Mouse (Mus musculus): ENCODE measurements around the gene Gsn. TPM values are rescaled to one million over a fixed set of nuclear protein-coding genes. Genes with fewer than 3 reads are reported as not detected.

Gene Gsn
- polyA plus RNA-seq, 1 experiment from 2014 or later: 52.5 TPM

DNA sequence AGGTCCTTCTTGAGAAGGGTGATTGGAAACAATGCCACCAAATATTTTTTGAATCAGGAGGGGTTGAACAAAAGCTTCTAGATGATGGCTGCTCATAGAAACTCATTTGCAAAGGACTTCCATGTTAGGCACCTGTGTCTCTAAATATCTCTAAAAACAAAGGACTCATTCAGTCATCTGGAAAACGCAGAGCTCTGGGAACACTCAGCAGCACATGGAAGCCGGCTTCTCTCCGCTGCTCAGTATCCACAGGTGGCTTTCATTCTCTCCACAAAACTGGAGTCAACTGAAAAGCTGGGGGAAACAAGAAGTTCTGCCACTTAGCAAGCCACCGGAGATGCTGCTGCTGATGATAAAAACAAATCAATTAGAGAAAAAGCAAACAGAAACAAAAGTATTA, 28.0 kb upstream of the Gsn start:
- Histone ChIP-seq H3K4me3 (no peak overlapping the region), H3K4me1 (peaks cover 30% of the 10 kb centered on the region), H3K27me3 (ENCODE audit: insufficient read depth, poor library complexity, severe bottlenecking) (no peaks in the 10 kb centered on the region), H3K27ac (no peak overlapping the region), H3K9me3 (no peaks in the 10 kb centered on the region), H3K36me3 (no peaks in the 10 kb centered on the region)
- WGBS: 55% methylated on average over 4 of the region's 4 CpGs
- DNase-seq (ENCODE audit: low spot score): no peak

DNA sequence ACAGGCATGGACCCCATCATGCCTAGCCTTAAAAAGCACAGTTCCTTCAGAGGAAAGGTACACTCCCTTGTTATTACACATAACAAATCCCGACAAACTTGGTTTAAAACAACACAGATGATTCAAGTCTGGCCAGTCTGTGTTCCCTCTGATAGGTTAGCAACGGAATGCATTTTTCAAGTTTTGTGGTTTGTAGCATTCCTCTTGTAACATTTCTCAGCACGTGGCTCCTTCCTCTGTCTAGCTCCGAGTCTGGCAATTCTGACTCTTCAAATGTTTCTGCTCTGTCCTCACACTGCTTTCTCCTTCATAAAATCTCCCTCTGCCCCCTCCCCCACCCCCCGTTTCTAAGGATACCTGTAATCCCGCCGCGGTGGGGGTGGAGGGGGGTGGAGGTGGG, 26.0 kb upstream of the Gsn start:
- no peak overlapping the region for H3K27ac ChIP-seq
- H3K4me1 ChIP-seq: peaks cover 44% of the 10 kb centered on the region
- H3K36me3 ChIP-seq: no peaks in the 10 kb centered on the region
- no peaks in the 10 kb centered on the region for H3K9me3 ChIP-seq
- DNase-seq (ENCODE audit: low spot score): no peak
- no peaks in the 10 kb centered on the region for H3K27me3 ChIP-seq (ENCODE audit: insufficient read depth, poor library complexity, severe bottlenecking)
- H3K4me3 ChIP-seq: peak overlapping the region; percentile 12; the same call in 1 of the 2 replicates
- WGBS: 25% methylated on average over 8 of the region's 8 CpGs

DNA sequence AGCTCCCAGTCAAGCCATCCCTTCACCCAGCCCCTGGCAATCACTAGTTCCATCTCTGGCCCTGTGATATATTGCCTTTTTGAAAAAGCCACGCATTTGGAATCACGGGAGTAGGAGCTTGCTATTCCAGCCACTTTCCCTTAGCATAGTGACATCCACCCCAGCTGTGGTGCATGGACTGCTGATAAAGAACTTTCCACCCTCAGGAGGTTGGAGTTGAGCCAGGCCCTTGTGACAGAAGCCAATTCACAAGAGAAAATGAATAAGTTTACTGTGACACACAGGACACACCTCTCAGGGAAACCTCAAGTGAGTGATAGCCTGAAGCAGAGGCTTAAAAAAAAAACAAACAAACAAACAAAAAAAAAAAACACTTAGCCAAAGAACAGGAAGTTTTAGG, 24.3 kb upstream of the Gsn start:
- H3K27ac ChIP-seq: no peak overlapping the region
- H3K4me1 ChIP-seq: peaks cover 44% of the 10 kb centered on the region
- 31% methylated on average over 2 of the region's 2 CpGs for WGBS
- H3K36me3 ChIP-seq: no peaks in the 10 kb centered on the region
- no peak for DNase-seq (ENCODE audit: low spot score)
- no peak overlapping the region for H3K4me3 ChIP-seq
- no peaks in the 10 kb centered on the region for H3K27me3 ChIP-seq (ENCODE audit: insufficient read depth, poor library complexity, severe bottlenecking)
- H3K9me3 ChIP-seq: no peaks in the 10 kb centered on the region

DNA sequence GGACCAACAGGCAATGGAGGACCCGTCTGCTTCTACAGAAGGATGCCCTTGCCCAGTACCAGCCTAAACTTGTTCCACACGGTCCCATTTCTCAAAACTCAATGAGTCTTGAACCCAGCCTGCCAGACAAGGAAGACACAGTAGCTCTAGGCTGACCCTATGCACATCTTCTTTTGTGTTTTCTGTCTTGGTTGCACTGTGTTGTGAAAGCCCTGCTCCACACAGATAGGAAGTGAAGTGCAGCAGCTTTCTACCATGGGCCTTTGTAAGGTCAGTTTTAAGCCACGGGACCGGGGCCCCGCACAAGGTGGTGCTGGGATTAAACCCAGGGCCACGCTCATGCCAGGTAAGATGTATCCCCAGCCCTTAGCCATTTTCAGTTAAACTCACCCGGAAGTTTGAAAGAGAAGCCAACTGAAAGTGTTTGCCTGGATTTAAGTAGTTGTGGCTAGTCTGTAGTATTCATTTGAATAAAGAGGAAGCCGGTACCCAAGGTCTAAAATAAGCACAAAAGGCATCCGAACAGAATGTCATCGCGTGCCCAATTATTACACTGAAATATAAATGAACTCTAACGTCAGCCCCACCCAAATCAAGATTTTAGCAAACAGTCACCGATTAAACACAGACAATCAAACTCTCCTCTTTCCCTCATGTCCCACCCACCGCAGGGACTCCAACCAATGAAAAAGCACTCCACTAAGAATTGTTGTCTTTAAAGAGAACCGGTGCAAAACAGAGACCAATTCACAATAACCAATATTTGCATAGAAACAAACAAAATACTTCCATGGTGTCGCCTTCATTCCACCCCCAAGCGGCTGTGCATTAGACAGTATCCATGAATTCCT, 23.4 kb upstream of the Gsn start:
- H3K4me1 ChIP-seq: peaks cover 44% of the 10 kb centered on the region
- H3K27me3 ChIP-seq (ENCODE audit: insufficient read depth, poor library complexity, severe bottlenecking): no peaks in the 10 kb centered on the region
- 58% methylated on average over 17 of the region's 17 CpGs for WGBS
- H3K4me3 ChIP-seq: no peak overlapping the region
- no peaks in the 10 kb centered on the region for H3K36me3 ChIP-seq
- DNase-seq (ENCODE audit: low spot score): no peak
- H3K27ac ChIP-seq: peak overlapping the region; percentile 38; the same call in 1 of the 2 replicates
- H3K9me3 ChIP-seq: no peaks in the 10 kb centered on the region

DNA sequence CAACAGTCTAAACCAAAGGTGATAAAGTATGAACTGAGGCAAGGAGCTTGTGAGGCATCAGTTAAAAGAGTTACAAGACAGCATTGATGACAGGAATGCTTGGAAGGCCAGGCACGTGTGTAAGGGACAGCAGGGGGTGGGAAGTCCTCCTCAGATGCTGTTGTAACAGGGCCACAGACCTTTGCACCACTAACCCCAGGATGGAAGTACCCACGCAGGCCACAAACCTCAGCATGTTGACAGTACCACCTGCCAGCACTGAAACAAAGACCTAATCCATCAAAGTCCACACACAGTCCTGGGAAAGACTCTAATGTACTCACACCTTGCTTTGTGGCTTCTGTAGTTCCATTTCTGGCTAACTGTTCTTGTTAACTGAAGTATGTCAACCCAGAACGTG, 22.3 kb upstream of the Gsn start:
- DNase-seq (ENCODE audit: low spot score): no peak
- peaks cover 44% of the 10 kb centered on the region for H3K4me1 ChIP-seq
- H3K27me3 ChIP-seq (ENCODE audit: insufficient read depth, poor library complexity, severe bottlenecking): no peaks in the 10 kb centered on the region
- no peaks in the 10 kb centered on the region for H3K9me3 ChIP-seq
- 16% methylated on average over 3 of the region's 3 CpGs for WGBS
- no peaks in the 10 kb centered on the region for H3K36me3 ChIP-seq
- no peak overlapping the region; the same call in 1 of the 2 replicates for H3K27ac ChIP-seq
- no peak overlapping the region for H3K4me3 ChIP-seq

DNA sequence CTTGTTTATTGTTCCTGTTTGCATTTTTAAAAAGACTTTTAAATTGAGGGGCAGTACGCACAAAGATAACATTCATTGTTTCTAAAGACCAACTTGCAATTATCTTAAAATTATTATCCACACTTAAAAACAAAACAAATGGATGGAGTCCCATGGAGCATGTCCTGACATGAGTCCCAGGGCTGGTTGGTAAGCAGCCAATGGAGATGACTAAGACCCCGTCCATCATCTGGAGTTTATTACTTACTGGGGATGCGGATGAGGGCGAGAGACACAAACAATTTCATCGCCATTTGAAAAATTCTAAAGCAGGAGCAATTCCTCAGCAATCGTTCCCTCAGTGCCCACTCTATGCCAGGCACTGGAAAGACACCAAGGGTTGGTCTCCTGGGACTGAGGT, 21.2 kb upstream of the Gsn start:
- no peak overlapping the region for H3K27ac ChIP-seq
- H3K9me3 ChIP-seq: no peaks in the 10 kb centered on the region
- 81% methylated on average over 6 of the region's 6 CpGs for WGBS
- peaks cover 34% of the 10 kb centered on the region for H3K4me1 ChIP-seq
- no peak overlapping the region for H3K4me3 ChIP-seq
- no peaks in the 10 kb centered on the region for H3K27me3 ChIP-seq (ENCODE audit: insufficient read depth, poor library complexity, severe bottlenecking)
- H3K36me3 ChIP-seq: no peaks in the 10 kb centered on the region
- DNase-seq (ENCODE audit: low spot score): no peak

- no peak overlapping the region for H3K27ac ChIP-seq
- H3K9me3 ChIP-seq: no peaks in the 10 kb centered on the region
- 0 out of 2 replicates have a peak, but pooled peaks cover 3% of the 10 kb centered on the region for H3K27me3 ChIP-seq (ENCODE audit: insufficient read depth, poor library complexity, severe bottlenecking)
- H3K4me1 ChIP-seq: 0 out of 2 replicates have a peak, but pooled peaks cover 9% of the 10 kb centered on the region
- WGBS: 44% methylated on average over 3 of the region's 3 CpGs
- H3K36me3 ChIP-seq: no peaks in the 10 kb centered on the region
- no peak for DNase-seq (ENCODE audit: low spot score)
- no peak overlapping the region for H3K4me3 ChIP-seq
Observed at GRCm38 (mm10) chr2:35244241-35244640, 11.9 kb upstream of the Gsn start.

GRCm38 (mm10) chr2:35247763-35248162, 8.4 kb upstream of the Gsn start:
- Histone ChIP-seq H3K36me3 (no peaks in the 10 kb centered on the region), H3K27me3 (ENCODE audit: insufficient read depth, poor library complexity, severe bottlenecking) (0 out of 2 replicates have a peak, but pooled peaks cover 3% of the 10 kb centered on the region), H3K4me3 (no peak overlapping the region), H3K27ac (no peak overlapping the region), H3K4me1 (peaks cover 9% of the 10 kb centered on the region; the same call in 1 of the 2 replicates), H3K9me3 (no peaks in the 10 kb centered on the region)
- no peak for DNase-seq (ENCODE audit: low spot score)
- WGBS: 51% methylated on average over 5 of the region's 5 CpGs

DNA sequence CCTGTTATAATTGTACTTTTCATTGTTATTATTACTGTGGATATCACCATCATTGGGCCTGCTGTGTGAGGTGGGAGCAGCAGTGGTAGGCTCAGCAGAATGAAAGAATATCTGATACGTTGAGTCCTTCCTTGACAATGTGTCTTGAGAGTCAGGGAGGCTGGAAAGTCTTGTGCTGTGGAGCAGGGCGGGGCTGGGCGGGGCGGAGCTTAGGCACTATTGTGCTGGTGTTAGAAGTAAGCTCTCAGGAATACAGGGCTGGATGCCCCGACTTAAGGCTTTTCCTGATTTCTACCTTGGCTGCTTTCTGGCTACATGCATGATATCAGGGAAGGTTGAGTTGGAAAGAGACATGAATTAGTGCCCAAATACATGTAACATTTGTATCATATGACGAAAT, 3.4 kb upstream of the Gsn start:
- H3K4me1 ChIP-seq: peaks cover 23% of the 10 kb centered on the region
- no peak for DNase-seq (ENCODE audit: low spot score)
- 29% methylated on average over 6 of the region's 6 CpGs for WGBS
- H3K4me3 ChIP-seq: no peak overlapping the region
- no peaks in the 10 kb centered on the region for H3K9me3 ChIP-seq
- H3K27ac ChIP-seq: no peak overlapping the region
- peaks cover 34% of the 10 kb centered on the region for H3K27me3 ChIP-seq (ENCODE audit: insufficient read depth, poor library complexity, severe bottlenecking)
- no peaks in the 10 kb centered on the region for H3K36me3 ChIP-seq

GRCm38 (mm10) chr2:35253751-35254150, 2.4 kb upstream of the Gsn start:
- WGBS: 89% methylated on average over 4 of the region's 4 CpGs
- Histone ChIP-seq H3K9me3 (no peaks in the 10 kb centered on the region), H3K27me3 (ENCODE audit: insufficient read depth, poor library complexity, severe bottlenecking) (peaks cover 39% of the 10 kb centered on the region), H3K4me3 (no peak overlapping the region), H3K36me3 (no peaks in the 10 kb centered on the region), H3K27ac (no peak overlapping the region), H3K4me1 (peaks cover 29% of the 10 kb centered on the region)
- no peak for DNase-seq (ENCODE audit: low spot score)

- H3K4me1 ChIP-seq: peaks cover 41% of the 10 kb centered on the region
- WGBS: 66% methylated on average over 5 of the region's 5 CpGs
- peaks cover 39% of the 10 kb centered on the region for H3K27me3 ChIP-seq (ENCODE audit: insufficient read depth, poor library complexity, severe bottlenecking)
- no peak overlapping the region for H3K27ac ChIP-seq
- no peak overlapping the region for H3K4me3 ChIP-seq
- H3K36me3 ChIP-seq: no peaks in the 10 kb centered on the region
- H3K9me3 ChIP-seq: no peaks in the 10 kb centered on the region
- DNase-seq (ENCODE audit: low spot score): no peak
Observed at GRCm38 (mm10) chr2:35255004-35255403, 1.2 kb upstream of the Gsn start.

DNA sequence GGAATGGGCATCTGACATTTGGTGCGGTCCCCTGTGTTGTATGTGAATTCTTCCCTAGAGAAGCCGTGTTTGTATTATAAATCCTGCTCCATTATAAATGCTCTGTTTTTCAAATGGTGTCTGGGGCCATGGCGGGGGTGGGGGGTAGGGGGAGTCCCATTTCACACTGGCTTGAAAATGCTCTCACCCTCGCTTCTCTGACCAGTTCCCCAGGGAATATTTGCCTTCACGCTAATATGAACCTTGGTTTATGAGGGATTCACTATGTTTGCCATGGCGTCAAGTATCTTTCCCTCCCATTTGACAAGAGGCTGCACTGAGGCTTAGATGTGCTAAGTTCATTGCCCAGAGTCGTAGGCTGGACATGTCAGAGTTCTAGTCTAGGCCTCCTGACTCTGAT, 718 bp upstream of the Gsn start:
- Histone ChIP-seq H3K27ac (peak overlapping the region; percentile 81), H3K36me3 (no peaks in the 10 kb centered on the region), H3K9me3 (no peaks in the 10 kb centered on the region), H3K4me1 (peaks cover 46% of the 10 kb centered on the region), H3K27me3 (ENCODE audit: insufficient read depth, poor library complexity, severe bottlenecking) (peaks cover 39% of the 10 kb centered on the region), H3K4me3 (peak overlapping the region; percentile 71; the same call in 1 of the 2 replicates)
- WGBS: 75% methylated on average over 7 of the region's 7 CpGs
- no peak for DNase-seq (ENCODE audit: low spot score)

DNA sequence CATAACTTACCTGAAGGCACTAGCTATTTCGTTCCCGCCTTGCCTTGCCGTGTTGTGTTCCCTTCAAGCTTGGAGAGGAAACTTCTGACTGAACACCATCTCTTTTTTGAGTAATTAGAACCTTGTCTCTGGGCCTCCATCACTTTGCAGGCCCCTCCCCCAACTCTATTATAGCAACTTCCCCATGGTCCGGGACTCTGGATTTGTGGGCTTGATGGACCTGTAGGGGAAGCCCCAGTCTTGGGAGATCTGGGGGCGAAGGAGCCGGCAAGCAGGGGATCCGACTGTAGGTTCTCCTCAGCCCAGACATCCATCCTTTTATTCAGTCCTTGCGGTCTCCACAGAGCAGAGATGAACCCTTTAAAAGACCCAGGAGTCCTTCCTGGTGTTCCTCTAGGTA, 752 bp downstream of the Gsn start:
- peaks cover 39% of the 10 kb centered on the region for H3K27me3 ChIP-seq (ENCODE audit: insufficient read depth, poor library complexity, severe bottlenecking)
- no peak for DNase-seq (ENCODE audit: low spot score)
- H3K4me3 ChIP-seq: peak overlapping the region; percentile 71
- H3K27ac ChIP-seq: 0 out of 2 replicates have a peak overlapping the region, but pooled peaks have one; percentile 81
- H3K9me3 ChIP-seq: no peaks in the 10 kb centered on the region
- H3K4me1 ChIP-seq: peaks cover 46% of the 10 kb centered on the region
- H3K36me3 ChIP-seq: no peaks in the 10 kb centered on the region
- 41% methylated on average over 8 of the region's 8 CpGs for WGBS
